Mouse (Mus musculus) CD8-positive naive resting alpha-beta T cell, adult 2 months (primary cell): Measurements from ENCODE around the gene Sertad1.

Source experiments
- DNase-seq, 2 experiments: peaks; one replicate each; pipeline ENCODE4 v3.0.0; 2022; ENCODE audit warnings: low read depth in 2 of 2, low spot score in 2 of 2

The Sertad1 gene

DNA sequence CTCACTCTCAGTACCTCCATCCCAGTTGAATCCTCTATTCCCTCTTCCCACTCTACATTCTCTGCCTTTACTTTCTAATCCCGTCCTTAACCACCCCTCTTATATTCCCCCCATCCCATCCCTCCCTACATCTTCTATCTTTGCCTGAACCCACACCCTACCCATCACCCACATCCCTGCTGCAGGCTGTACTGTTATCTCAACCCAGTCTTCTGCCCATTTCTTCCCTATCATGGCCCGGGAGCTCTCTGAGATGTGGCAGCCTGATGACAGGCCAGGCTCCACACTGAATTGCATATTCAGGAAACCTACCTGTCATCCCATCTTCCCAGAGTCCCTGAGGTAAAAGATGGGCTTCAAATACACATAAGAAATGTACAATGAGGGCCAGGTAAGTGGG, 52.1 kb downstream of the Sertad1 start:
- DNase-seq = no peak
